Mouse (Mus musculus) retina, postnatal 7 days (tissue): ENCODE results near the gene Strn4.

ENCODE experiments used
- DNase-seq: peaks from one replicate; pipeline ENCODE4 v3.0.0-alpha.2; 2012; ENCODE audit warnings: low read depth, low spot score

Strn4 gene

GRCm38 (mm10) chr7:16815351-16815941, at the start of gene Strn4:
Strn4 (plus strand) TSS chr7:16815889.
- DNase-seq = peak; percentile 49

- no peak for DNase-seq
Observed at GRCm38 (mm10) chr7:16766443-16766842, 49.2 kb upstream of the Strn4 start.

- DNase-seq = no peak
Observed at GRCm38 (mm10) chr7:16775888-16776287, 39.8 kb upstream of the Strn4 start.

GRCm38 (mm10) chr7:16780076-16780475, 35.6 kb upstream of the Strn4 start:
- DNase-seq = no peak

- peak; percentile 82 for DNase-seq
Observed at GRCm38 (mm10) chr7:16780825-16781554, 34.7 kb upstream of the Strn4 start, which contains the start of gene Slc1a5. Slc1a5 (plus strand) TSS chr7:16781340.

- no peak for DNase-seq
Observed at GRCm38 (mm10) chr7:16781555-16781815, 34.2 kb upstream of the Strn4 start.

GRCm38 (mm10) chr7:16781816-16782554, 33.7 kb upstream of the Strn4 start:
- DNase-seq = no peak

- DNase-seq = no peak
Observed at GRCm38 (mm10) chr7:16782555-16783125, 33.0 kb upstream of the Strn4 start.

- DNase-seq = no peak
Observed at GRCm38 (mm10) chr7:16783224-16783688, 32.4 kb upstream of the Strn4 start.

GRCm38 (mm10) chr7:16783758-16784415, 31.8 kb upstream of the Strn4 start:
- no peak for DNase-seq

- DNase-seq = no peak
Observed at GRCm38 (mm10) chr7:16784498-16784976, 31.2 kb upstream of the Strn4 start.

GRCm38 (mm10) chr7:16785541-16786083, 30.1 kb upstream of the Strn4 start:
- no peak for DNase-seq

GRCm38 (mm10) chr7:16792316-16792715, 23.4 kb upstream of the Strn4 start:
- DNase-seq = no peak

- no peak for DNase-seq
Observed at GRCm38 (mm10) chr7:16793010-16793725, 22.5 kb upstream of the Strn4 start.

- no peak for DNase-seq
Observed at GRCm38 (mm10) chr7:16794886-16795285, 20.8 kb upstream of the Strn4 start.

GRCm38 (mm10) chr7:16804409-16805028, 11.2 kb upstream of the Strn4 start:
- DNase-seq = no peak

- DNase-seq = no peak
Observed at GRCm38 (mm10) chr7:16807936-16808335, 7.8 kb upstream of the Strn4 start.

- no peak for DNase-seq
Observed at GRCm38 (mm10) chr7:16808647-16809046, 7.0 kb upstream of the Strn4 start.

- DNase-seq = peak; percentile 50
Observed at GRCm38 (mm10) chr7:16809739-16810138, 6.0 kb upstream of the Strn4 start.

GRCm38 (mm10) chr7:16810399-16810919, 5.2 kb upstream of the Strn4 start:
- no peak for DNase-seq
